Mouse (Mus musculus): ENCODE measurements at regions not wholly inside any gene's neighbourhood (a gene's known extent, or its start where the extent isn't known, plus 50 kb on each side); places are given as distances from the start of the nearest gene placed in this dataset.

DNA sequence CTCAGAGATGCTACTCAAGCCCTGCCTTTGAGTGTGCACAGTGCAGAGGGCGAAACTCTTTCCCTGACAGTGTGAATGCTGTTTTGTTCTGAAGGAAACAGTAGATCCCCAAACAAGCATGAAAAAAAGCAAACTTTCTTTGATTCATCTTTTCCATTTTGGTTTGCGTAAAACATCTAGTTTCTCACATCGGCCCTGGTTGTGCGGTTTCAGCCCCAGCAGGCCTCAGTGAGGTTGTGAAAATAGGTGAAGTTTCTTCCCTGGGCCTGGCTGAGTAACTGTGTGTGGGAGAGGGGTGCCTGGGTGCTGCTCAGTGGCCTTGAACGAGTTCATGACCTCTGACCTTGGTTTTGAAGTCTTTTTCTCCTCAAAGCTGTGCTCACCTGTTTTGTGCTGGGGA, 216.5 kb upstream of the Cxcr4 start:
- TF ChIP-seq POLR2A (IDR thresholded peaks at IDR 0.05; ENCODE audit: low read depth, low read length) (no peak), CTCF (IDR thresholded peaks at IDR 0.05; ENCODE audit: extremely low read depth, insufficient read length, insufficient replicate concordance, low read depth, low read length) (no peak)

Measured in small intestine, adult 2 months (tissue).